Mouse (Mus musculus) liver, embryonic 14.5 days (tissue): ENCODE results near the gene Anapc15.

ENCODE experiments used
- CTCF ChIP-seq: IDR thresholded peaks from 2 replicates; pipeline ENCODE4 v1.5.1; 2016; ENCODE audit warnings: antibody characterized with exemption, low read depth, control low read depth
- EP300 ChIP-seq: IDR thresholded peaks from 2 replicates; pipeline ENCODE4 v1.6.1; 2016; ENCODE audit warnings: antibody characterized with exemption, low read depth

DNA sequence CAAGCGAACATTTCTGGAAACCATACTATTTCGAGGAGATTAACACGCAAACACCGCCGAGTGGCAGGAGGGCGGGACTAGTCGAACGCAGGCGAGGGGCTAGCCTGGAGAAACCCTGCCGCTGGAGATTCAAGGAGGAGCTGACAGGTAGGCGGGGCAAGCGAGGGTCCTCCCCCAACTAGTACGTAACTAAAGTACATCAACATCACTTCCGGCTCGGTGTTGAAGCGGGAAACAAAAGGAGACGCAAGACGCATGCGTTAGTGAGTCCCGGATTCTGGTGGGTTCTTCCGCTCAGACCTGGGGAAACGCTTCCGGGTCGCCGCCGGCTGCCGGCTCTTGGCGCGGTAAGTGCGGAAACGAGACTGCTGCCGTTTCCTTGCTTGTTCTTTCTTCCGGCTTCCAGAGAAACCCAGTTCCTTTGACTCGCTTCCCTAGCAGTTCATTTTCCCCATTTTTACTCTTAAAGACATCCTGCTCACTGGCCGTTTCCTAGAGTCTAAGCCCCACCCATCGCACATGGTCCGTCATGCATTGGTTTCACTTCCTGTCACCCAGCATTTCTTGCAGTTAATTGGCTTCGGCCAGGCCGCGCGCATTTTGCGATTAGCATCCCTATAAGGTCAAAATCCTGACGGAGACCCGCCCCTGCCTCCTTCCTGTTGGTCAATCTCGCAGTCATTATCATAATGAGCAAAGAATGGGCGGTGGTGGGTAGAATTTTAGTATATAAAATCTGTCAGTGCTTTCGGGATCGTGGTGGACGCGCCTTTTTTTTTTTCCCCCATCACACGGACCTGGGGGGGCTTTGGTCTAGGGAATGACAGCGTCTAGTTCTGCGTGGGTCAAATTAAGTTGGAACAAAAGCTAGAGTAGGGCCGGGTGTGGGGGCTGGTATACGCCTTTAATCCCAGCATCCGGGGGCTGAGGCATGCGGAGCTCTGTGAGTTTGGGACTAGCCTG is 32.9 kb downstream of the Anapc15 start:
- 0 out of 2 replicates have a peak, but pooled peaks have one; percentile 46 for TF ChIP-seq EP300
- no peak for TF ChIP-seq CTCF
